Mouse (Mus musculus) cerebellum, postnatal 36 days (tissue): Measurements from ENCODE around the gene Sltm.
"Not testable (repeated sequence)": the region's sequence is repeated elsewhere in the genome, so short reads cannot be mapped to it uniquely, and the experiment has no call there.

Experiments
- DNase-seq, 2 experiments: peaks; one replicate each; pipeline ENCODE4 v3.0.0; 2021 to 2022; ENCODE audit warnings: mixed read lengths in 2 of 2

Sltm gene

DNA sequence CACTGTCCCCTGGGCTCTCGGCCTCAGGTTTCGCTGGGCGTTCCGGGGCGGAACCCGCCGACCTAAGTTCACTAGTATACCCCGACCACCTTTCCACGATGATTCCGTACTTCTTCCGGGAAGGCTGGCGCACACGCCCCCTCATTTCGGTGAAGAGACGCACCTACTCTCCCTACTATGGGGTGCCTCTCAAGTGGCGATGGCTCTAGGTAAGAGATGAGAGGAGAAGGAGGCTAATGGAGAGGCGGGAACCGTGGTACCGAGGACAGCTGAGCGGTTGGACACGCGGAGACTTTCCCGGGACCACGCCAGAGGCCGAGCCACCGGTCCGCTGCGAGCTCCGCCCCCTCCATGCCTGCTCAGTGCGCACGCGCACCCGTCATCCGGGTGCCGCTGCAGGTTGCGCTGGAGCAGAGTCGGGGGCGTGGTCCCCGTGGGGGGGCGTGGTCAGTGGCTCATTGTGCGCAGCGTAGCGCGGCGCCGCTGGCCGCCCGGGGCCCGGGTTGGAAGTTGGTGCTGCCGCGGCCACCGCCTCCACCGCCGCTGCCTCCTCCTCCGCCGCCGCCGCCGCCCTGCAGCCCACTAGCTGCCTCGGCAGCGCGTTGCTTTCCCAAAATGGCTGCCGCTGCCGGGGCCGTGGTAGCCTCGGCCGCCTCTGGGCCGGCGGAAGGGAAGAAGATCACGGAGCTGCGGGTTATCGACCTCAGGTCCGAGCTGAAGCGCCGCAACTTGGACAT is at the start of gene Sltm:
Gene Sltm, plus strand, starts transcription at position 450 of the 737 bp plus-strand sequence.
- peak; percentile 99 to 100 for DNase-seq

DNA sequence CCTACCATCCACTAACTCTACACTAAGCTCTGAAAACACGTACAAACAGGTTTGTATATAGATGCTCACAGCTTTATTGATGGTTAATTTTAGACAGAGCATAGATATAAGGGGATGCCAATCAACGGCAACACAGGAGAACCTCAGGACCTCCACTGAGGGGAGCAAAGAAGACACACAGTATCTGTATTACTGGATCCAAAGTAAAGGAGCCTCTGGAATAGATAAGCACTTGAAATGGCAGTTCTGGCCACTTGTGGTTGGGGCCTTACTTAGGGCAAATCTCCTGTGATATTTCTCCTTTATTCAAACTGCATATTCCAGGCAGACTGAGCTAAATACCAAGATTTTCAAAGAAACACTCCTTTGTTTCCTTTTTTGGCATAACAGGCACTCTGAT is 49.5 kb upstream of the Sltm start:
- no peak for DNase-seq

DNA sequence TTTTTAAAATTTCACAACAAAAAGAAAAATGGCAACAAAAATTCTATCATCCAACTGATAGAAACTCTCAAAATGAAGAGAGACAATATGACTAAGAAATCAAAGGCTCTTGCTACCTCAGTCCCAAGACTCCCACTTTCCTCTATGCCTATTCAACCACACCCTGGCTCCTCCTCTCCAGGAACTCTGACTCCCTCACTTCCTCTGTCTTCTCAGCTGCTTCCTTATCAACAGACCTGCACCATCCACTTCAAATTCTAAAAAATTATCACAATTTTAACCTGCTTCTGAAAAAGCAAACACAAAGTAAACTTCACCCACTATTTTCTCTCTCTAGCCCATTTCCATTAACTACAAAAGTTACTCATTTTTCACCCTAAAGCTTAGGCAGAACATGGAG is 45.6 kb upstream of the Sltm start:
- DNase-seq, result no peak

DNA sequence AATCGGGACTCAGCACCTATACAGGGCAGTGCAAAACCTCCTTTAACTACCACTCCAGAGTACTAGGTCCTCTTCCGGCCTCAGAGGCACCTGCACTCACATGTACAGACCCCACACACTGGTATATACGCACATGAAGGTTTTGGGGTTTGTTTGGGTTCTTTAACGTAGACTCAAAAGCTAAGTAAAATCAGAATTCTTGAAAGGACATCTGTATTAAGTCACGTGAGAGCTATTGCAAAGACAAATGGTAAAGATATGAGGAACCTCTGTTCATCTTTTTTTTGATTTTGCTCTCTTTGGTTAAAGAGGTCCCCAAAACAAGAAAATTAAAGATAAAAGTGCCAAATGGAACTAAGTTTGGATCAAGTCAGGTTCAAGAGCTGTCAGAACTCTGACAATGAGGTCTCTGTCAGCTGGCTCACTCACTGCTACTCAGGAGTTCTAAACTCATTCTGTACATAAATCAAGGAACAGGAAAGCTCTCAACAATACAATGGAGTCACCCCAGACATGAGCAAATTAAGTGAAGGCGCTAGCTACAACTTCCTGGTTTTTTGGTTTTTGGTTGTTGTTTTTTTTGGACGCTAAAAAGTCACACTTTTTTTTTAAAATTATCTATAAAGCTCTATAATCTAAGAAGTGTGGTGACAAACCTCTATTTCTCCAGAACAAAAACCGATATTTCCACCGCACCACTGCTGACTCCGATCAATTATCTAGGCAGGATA is 40.1 kb upstream of the Sltm start:
- no peak for DNase-seq

DNA sequence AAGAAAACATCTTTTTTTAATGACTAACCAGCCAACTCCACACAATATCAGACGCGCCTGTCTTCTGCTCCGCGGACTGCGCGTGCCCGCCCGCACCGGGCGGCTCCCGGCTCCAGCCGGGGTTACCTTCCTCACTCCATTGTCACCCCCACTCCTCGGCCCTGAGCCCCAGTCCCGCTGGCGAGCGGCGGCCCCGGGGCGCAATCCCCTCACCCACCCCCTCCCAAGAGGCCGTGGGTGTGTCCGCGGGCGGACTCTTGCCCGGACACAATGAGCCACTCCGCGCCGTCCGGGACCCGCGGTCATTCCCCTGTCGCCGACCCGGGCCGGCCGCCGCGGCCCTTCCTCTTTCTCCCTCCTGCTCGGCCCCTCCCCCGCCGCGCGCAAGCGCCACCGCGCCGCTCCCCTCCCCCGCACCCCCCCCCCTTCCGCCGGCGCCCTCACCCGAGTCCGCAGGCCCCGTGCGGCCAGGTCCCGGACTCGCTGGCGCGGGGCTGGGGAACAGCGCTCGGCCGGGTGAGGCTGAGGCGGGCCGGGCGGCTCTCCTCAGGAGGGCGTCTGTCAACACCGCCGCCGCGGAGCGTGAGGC is 39.4 kb upstream of the Sltm start:
- peak in 1 of 2 experiments; percentile 60 for DNase-seq

DNA sequence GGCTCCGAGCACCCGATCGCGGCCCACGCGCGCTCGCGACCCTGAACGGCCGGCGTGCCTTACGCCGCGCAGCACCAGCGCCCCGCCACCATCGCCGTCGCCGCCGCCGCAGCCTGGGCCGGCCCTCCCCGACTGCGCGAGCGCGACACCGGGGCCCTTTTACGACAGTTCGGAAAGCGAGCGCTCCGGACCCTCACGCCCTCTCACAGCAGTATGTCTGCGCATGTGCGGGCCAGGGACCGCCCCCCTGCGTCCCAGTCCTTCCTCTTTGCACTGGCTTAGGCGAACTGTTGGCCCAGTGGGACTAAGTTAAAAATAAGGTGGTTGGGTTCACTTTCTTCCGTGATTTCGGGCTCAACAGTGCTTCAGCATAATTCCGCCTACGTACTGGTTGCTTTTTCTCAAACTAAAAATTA is 38.9 kb upstream of the Sltm start, which contains the start of gene Rnf111:
Gene Rnf111, minus strand, starts transcription at position 100 of the 416 bp plus-strand sequence.
- peak; percentile 97 to 98 for DNase-seq

DNA sequence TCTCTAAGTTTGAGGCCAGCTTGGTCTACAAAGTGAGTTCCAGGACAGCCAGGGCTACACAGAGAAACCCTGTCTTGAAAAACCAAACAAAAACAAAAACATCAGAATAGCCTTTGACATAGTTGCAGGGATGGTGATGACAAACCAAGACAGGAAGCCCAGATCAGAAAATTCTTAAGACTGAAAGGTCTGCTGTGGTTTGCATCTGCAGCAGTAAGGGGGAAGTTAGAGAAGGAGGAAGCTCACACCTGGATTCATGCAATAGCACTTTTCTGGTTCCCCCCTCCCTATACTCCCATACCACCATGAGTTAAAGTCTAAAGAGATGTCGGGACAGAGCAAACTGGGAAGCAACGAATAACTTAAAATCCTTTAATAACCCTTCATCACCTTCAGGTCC is 36.4 kb upstream of the Sltm start:
- no peak for DNase-seq

DNA sequence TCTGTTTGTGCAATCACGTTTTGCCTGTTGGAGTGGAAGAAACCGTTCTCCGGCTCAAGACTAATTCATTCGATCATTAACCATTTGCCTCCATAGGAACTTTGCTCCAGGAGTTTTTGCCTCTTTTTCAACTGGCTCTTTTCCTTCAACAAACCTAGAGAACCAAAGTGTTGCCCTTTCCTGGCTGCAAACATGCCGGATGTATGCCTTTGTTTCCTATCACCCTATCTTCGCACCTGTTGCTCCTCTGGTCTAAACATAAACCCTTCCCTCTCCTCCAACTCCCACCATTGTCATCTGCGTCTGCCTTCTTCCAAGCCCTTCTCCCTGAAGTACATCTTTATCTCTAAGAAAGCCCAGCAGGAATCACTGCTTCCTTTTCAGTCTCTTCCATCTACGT is 35.8 kb upstream of the Sltm start:
- DNase-seq, result no peak

DNA sequence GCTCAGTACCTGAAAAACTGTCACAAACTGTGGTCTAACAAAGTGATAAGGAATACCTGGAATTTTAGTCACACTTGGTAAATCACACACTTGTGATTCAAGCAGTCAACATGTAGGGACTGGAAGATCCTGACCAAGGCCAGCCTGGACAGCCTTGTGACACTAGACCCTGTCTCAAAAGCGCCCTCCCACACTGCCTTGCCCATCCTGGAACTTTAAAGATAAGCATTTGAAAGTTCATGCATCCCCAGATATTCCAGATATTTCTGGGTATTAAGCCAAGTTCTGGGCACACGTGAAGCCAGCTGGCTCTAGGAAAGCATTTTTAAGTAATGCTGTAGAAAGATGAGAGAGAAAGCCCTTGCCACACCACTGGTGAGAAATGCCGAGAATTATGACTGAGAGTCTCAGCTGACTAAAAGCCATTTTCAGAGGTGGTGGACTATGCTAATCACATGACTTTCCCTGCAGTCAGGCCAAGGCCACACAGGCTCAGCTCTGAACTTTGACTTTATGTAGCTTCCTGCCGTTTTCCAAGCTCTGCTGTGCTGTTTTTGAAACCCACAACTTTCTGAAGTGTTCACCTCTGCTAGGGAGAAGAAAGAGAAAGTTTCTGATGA is 32.5 kb upstream of the Sltm start:
- DNase-seq, result no peak

DNA sequence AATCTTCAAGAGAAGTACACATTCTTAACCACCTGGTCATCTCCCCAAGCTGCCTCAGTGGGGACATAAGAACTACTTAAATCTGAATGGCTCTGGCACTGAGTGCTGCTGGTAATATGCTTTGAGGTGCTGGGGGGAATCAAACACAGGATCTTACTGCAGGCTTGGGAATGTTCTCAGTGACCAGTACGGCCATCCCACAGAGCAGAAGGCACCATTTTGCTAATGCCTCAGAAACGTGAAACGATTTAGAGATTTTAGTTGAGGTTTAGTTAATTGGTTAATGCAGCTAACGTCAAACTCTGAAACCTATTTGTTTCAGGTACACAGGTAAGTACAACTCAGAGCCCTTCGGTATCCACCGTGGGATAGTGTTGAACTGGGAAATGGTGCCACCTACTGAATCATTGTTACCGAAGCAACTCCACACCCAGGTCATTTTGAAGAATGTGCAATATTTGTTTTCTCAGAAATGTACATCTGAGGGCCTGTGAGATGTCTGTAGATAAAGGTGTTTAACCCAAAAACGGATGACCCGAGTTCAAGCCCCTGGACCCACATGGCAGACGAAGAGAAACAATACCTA is 31.5 kb upstream of the Sltm start:
- no peak for DNase-seq

DNA sequence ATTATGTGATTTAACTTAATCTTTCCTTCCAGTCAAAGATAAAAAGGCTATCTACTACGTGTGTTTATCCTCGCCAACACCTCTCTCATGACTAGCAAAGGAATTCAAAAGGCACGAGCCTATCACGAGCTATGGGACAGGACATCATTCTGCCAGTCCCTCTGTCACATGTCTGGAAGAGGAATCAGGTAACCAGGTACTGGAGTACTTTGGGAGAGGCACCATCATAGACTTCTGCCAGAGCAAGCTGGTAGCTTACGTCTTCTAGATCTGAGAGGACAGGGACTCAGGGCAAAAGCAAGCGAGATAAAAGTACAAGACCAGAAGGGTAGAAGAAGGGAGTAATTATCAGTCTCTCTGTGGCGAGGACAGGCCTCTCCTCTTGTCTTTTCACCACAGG is 30.9 kb upstream of the Sltm start:
- no peak for DNase-seq

DNA sequence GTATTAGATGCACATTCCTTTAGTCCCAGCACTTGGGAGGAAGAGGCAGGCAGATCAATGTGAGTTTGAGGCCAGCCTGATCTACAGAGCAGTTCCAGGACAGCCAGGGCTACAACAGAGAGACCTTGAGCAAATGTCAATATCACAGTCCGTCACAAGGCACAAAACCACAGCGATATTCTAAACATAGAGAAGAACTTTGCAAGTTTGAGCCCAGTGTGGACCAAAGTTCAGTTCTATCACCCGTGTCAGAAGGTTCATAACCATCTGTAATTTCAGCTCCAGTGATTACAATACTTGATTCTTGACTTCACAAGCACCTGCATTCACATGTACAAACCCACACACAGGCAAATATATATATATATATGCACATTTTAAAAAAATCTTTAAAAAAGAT is 21.9 kb upstream of the Sltm start:
- no peak for DNase-seq

DNA sequence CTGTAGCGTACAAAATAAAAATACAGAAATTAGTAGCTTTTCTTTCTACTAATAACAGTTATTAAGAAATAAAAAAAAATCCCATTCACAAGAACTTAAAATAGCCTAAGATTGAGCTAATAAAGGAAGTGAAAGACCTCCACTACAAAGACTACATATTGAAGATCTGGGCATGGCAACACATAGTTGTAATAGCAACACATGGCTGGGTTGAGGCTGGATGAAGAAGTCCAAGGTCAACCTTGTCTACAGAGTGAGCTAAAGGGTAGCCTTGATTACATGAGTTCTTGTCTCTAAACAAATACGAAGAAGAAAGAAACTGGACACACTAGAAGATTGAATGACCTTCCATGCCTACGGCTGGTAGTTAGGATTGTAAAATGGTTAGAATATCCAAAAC is 18.7 kb upstream of the Sltm start:
- no peak for DNase-seq

DNA sequence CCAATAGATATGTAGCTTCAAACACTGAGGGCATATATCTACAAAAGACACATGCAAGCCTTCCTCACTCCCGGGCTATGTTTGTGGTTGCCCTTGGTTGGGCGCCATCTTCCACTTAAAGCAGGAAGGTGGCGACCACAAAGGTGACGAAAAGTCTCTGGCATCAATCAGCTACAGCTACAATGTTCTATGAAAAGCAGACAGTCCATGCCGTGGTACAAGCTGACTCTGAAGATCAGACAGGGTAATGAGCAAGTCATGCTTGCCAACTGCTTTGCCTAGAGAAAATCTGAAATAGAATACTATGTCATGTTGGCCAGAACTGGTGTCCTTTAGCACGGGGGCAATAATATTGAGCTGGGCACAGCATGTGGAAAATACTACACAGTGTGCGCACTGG is 18.2 kb upstream of the Sltm start:
- no peak for DNase-seq

DNA sequence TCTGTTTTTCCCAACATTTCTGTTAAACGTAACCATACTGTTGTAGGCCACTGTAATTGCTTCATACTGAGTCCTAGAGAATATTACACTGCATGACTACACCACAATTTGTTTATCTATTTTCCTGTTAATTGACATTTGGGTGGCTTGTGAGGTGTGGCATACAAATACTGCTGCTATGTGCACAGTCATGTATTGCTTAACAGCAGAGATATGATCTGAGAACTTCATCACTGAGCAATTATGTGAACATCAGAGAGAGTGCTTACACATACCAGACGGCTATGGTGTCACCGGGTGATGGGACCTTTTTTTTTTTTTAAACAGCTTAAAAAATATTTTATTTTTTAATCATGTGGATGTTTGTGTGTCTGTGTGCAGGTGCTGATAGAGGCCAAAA is 9.2 kb upstream of the Sltm start:
- no peak for DNase-seq

DNA sequence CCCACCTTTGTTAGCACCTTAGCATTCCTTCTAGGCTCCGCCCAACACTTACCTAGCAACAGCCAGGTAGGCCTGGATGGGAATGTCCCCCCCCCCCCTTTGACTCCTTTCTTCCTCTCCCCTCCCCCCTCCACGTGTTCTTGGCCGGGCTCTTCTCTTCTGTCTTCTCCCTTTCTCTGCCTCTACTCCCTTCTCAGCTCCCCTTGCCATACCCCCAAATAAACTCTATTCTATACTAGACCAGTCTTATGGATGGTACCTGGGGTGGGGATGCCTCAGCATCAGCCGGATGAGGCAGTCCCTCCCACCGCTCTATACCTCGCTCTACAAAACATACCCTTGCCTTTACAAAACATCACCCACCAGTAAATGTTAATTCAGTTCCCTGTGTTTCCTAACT is 970 bp upstream of the Sltm start:
- no peak for DNase-seq

DNA sequence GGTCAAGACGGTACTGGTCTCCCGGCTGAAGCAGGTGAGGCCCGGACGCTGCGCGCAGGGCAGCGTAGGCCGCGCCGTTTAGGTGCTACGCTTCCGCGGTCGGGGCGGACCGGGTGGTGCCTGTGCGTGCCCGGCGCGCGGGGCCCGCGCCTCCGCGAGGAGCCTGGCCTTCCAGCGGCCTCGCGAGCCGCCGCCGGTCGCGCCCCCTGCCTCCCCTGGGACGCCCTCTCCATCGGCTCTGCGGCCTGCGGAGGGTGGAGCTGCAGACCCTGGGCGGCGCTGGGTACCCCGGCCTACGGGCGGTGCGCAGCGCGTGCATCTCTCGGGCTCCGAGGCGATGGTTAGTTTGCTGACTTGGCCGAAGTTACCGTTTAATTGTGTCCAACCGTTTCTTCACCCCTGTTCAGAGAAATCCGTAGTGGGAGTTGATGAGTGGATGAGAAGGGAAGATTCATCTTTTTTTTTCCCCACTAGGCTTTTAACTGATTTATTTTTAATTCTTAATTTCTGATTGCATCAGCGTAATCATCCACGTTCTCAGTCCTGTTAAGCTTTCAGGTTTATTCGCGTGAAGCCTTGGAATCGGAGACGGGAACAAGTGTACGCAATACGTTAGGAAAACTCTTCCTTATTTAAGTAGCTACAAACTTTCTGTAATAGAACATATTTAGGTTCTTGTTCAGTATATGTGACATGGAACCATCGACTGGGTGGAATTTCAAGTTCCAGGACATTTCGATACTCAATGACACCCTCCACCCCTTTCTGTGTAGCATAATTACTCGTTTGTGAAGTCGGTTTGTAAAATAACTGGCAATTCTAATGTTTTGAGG is 710 bp downstream of the Sltm start:
- no peak for DNase-seq

DNA sequence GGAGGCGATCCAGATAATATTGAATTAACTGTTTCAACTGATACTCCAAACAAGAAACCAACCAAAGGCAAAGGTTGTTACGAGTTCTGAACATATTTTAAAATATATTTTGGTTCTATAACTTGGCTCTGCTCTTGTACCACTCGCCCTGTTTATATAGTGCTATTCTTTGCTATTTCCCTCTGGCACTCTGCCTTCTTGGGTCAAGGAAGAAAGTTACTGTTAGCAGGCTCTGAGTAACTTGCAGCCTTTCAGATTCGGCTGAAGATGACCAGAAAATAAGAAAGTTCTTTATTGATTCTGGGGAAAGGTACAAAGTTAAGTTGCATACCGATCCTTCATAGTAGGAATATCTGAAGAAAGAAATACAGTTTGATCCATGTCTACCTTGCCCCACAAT is 1.4 kb downstream of the Sltm start:
- DNase-seq, result no peak

DNA sequence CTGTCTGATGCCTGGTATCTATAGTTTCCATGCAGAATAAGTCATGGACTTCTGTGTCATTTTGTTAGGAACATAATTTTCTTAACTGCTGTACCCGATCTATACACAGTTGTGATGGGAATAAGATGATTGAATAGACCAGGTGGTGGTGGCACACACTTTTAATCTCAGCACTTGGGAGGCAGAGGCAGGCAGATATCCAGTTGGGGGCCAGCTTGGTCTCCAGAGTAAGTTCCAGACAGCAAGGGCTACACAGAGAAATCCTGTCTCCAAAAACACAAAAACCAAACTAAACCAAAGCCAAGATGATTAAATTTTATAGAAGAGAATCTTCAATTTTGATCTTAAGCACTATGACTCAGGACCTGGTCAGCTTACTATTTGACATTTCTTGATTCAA is 2.3 kb downstream of the Sltm start:
- no peak for DNase-seq

DNA sequence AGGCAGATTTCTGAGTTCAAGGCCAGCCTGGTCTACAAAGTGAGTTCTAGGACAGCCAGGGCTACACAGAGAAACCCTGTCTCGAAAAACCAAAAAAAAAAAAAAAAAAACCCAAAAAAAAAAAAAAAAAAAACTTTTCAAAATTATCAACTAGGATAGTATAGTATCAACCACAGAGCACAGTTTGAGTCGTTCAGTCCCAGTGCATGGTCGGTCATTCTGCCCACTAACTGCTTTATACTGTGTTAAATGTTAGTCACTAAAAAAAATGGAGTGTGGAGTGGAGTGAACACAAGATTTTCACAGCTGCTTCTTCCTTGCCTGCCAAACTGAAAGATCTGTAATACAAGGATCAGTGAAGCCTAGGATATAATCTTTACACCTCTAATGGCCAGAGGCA is 4.0 kb downstream of the Sltm start:
- not testable (repeated sequence) for DNase-seq

DNA sequence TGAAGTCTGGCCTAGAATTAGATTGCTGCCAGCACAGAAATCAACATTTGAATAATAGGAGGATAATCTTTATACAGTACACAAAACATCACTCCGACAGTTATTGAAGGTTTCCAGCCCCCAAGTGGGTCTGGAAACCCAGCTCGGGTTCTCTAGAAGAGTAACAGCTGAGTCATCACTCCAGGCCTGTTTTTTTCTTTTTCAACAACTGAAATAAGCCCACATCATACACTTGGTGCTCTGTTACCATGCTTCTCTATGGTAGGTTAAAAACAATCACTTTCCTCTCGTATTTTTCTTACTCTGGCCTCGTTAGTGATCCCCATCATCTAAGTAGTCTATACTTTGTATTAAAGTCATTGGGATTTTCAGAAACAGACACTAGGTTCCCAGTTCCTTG is 5.8 kb downstream of the Sltm start:
- DNase-seq, result no peak

DNA sequence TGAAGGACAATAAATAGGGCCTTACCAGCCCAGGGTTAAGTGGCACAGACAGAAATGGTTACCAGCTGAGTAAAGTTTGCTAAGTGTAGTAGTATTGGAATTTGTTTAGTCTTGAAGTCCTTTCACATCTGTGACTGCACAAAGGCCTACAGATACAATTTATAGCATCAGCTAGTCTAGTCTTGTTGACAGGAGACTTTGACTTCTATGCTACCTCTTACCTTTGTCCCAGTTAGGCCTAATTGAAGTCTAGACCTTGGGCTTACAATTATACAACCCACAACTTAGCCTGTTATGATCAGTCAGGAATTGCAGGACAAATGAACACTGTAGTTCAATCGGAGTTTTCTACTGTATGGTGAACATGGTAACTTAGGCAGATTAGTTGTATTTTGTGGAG is 9.0 kb downstream of the Sltm start:
- DNase-seq, result no peak
